Mouse (Mus musculus) ES-E14 (cell line): Measurements from ENCODE around the gene Fam151a.

Experiments
- CHD2 ChIP-seq: IDR thresholded peaks from 2 replicates; pipeline ENCODE4 v1.6.1; 2014; ENCODE audit warnings: mild to moderate bottlenecking, low read depth, low read length, inconsistent platforms
- HCFC1 ChIP-seq: IDR thresholded peaks from 2 replicates; pipeline ENCODE4 v1.6.1; 2012; ENCODE audit warnings: low read length, inconsistent platforms, borderline replicate concordance; ENCODE audit not compliant: insufficient read depth
- MAFK ChIP-seq: IDR thresholded peaks from 2 replicates; pipeline ENCODE4 v1.6.1; 2014; ENCODE audit warnings: mild to moderate bottlenecking, low read depth, low read length, inconsistent platforms; ENCODE audit not compliant: insufficient read depth
- ZC3H11A ChIP-seq: IDR thresholded peaks from 2 replicates; pipeline ENCODE4 v1.6.1; 2012; ENCODE audit warnings: low read depth, mild to moderate bottlenecking, inconsistent platforms, low read length, borderline replicate concordance
- ZNF384 ChIP-seq: IDR thresholded peaks from 2 replicates; pipeline ENCODE4 v1.6.1; 2012; ENCODE audit warnings: low read depth, low read length, inconsistent platforms

DNA sequence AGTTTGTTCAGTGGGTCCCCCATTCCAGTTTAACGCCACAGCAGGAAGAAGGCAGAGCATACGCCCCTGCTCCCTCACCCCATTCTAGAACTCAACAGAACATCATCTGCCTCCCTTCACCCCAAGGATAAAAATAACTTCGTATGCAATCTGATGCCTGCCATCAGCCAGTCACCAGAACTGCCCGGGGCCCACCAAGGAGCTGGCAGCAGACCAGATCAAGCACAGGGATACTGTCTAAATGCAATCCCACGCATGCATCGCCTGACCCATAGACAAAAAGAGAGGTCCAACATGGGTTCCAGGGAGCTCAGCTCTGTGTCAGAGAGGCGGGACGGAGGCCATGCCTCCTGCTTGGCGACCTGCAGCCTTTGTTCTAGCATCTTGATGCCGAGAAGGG, 49.4 kb downstream of the Fam151a start:
- TF ChIP-seq ZC3H11A (no peak), HCFC1 (no peak), CHD2 (no peak), ZNF384 (no peak), MAFK (no peak)
